Mouse (Mus musculus) liver, adult 10 weeks (tissue): ENCODE data around the gene Smco1. TPM values are rescaled to one million over a fixed set of nuclear protein-coding genes. Genes with fewer than 3 reads are reported as not detected.

Experiments
- polyA plus RNA-seq: library from polyadenylated mRNA; stranded (reverse); fragments of 350-450 nt; fragmentation: Illumina TruSeq; extraction: RNeasy Lipid Tissue Mini Kit (QIAGEN cat#74804); gene quantifications from one replicate; pipeline ENCODE4 v1.2.3, GENCODE M21; 2014; ENCODE audit warnings: low read depth, low replicate concordance

Smco1 gene
- not detected for polyA plus RNA-seq

DNA sequence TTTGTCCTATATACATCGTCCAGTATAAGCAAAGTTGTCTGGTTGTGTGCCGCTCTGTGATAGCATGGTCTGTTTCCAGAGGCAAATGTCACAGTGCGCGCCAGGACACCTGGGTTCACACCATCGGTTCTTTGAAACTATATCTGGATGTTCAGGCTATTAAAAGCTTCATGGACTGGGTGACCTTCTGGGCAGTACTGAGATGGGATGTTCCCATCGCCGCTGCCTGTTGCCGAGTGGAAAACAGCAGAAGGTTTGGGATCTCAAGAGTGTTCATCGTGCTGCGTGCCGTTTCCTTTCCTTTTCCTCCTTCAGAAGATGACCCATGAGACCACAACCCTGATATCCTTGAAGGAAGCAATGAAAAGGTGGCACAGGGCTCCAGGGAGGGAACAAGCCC, at the start of gene Smco1:
Smco1 (plus strand) TSS at position 178 of the 400 bp plus-strand sequence.

GRCm38 (mm10) chr16:32246952-32247370, 24.3 kb upstream of the Smco1 start, which contains the start of the genes Fbxo45 and Wdr53:
Gene Fbxo45 (minus strand): TSS chr16:32247158.
Gene Wdr53 (plus strand): TSS chr16:32247227.

GRCm38 (mm10) chr16:32277308-32278256, 6.3 kb downstream of the Smco1 start, which contains the start of gene Rnf168:
Gene Rnf168 (plus strand): TSS chr16:32277459.

Other genes starting within 250 kb of the Smco1 start
- gene Pak2, start 192.1 kb upstream of the Smco1 start, polyA plus RNA-seq = 20.3 TPM
- gene Pigx, start 171.7 kb upstream of the Smco1 start, polyA plus RNA-seq = 46.7 TPM
- gene Cep19, start 171.7 kb upstream of the Smco1 start, polyA plus RNA-seq = 7.1 TPM
- gene Nrros, start 105.9 kb upstream of the Smco1 start, polyA plus RNA-seq = 0.56 TPM
- not detected for gene Bex6, start 91.6 kb upstream of the Smco1 start, polyA plus RNA-seq
- gene Fbxo45, start 24.3 kb upstream of the Smco1 start, polyA plus RNA-seq = 8.7 TPM
- 8.7 TPM for gene Wdr53, start 24.2 kb upstream of the Smco1 start, polyA plus RNA-seq
- gene Rnf168, start 6.0 kb downstream of the Smco1 start, polyA plus RNA-seq = 13.2 TPM
- 14.3 TPM for gene Ubxn7, start 60.8 kb downstream of the Smco1 start, polyA plus RNA-seq
- not detected for gene Tm4sf19, start 129.0 kb downstream of the Smco1 start, polyA plus RNA-seq
- 3.4 TPM for gene Tctex1d2, start 148.2 kb downstream of the Smco1 start, polyA plus RNA-seq
- gene Pcyt1a, start 159.5 kb downstream of the Smco1 start, polyA plus RNA-seq = 37.4 TPM
- gene Slc51a, start 216.4 kb downstream of the Smco1 start, polyA plus RNA-seq = not detected
- gene Zdhhc19, start 224.8 kb downstream of the Smco1 start, polyA plus RNA-seq = not detected